7 mouse cellular contexts compared by ENCODE assay signal in genomic region chr12:101816810-101817209, GRCm38 (mm10). TPM values are rescaled to one million over a fixed set of nuclear protein-coding genes. Genes with fewer than 3 reads are reported as not detected.
DNase-seq lines count a peak whose midpoint lies in the region; ATAC-seq and TF ChIP-seq lines count a peak whose summit lies in the region.

No protein-coding gene starts in this region.

- no peak for TF ChIP-seq POLR2A in limb, embryonic 14.5 days (IDR thresholded peaks at IDR 0.05; ENCODE audit: borderline replicate concordance, extremely low read depth, insufficient read depth, insufficient read length)

- 47% methylated on average over 5 of the region's 5 CpGs for WGBS in midbrain, embryonic 10.5 days
- WGBS in midbrain, embryonic 16.5 days = 48% methylated on average over 5 of the region's 5 CpGs
- 52% methylated on average over 5 of the region's 5 CpGs for WGBS in limb, embryonic 14.5 days

- no peak for ATAC-seq in midbrain, embryonic 16.5 days
- no peak for ATAC-seq in limb, embryonic 14.5 days (ENCODE audit: low FRiP score, low read depth)

- peaks cover 46% of the 10 kb centered on the region for H3K27me3 ChIP-seq in midbrain, embryonic 10.5 days (ENCODE audit: low read depth, poor library complexity, severe bottlenecking)
- H3K27me3 ChIP-seq in midbrain, embryonic 16.5 days (ENCODE audit: control insufficient read depth, insufficient read depth, low read depth, low read length) = peaks cover 2% of the 10 kb centered on the region; the same call in 1 of the 2 replicates
- no peaks in the 10 kb centered on the region for H3K27me3 ChIP-seq in limb, embryonic 14.5 days (ENCODE audit: control insufficient read depth, insufficient read depth, low read length)
- H3K27me3 ChIP-seq in splenic B cell, adult 2 months (ENCODE audit: control insufficient read depth, insufficient read depth, low read length, poor library complexity, severe bottlenecking) = no peaks in the 10 kb centered on the region

- no peaks in the 10 kb centered on the region for H3K36me3 ChIP-seq in midbrain, embryonic 10.5 days
- H3K36me3 ChIP-seq in midbrain, embryonic 16.5 days (ENCODE audit: control insufficient read depth, insufficient read depth, low read length) = no peaks in the 10 kb centered on the region
- peaks cover 2% of the 10 kb centered on the region; the same call in 1 of the 2 replicates for H3K36me3 ChIP-seq in limb, embryonic 14.5 days (ENCODE audit: control insufficient read depth, insufficient read depth, low read length)
- H3K36me3 ChIP-seq in splenic B cell, adult 2 months (ENCODE audit: control insufficient read depth, insufficient read depth, low read length, poor library complexity, severe bottlenecking) = no peaks in the 10 kb centered on the region

- H3K4me1 ChIP-seq in midbrain, embryonic 10.5 days = peaks cover 16% of the 10 kb centered on the region
- no peaks in the 10 kb centered on the region for H3K4me1 ChIP-seq in midbrain, embryonic 16.5 days (ENCODE audit: control insufficient read depth, insufficient read depth, low read length)
- peaks cover 26% of the 10 kb centered on the region for H3K4me1 ChIP-seq in limb, embryonic 14.5 days (ENCODE audit: control insufficient read depth, insufficient read depth, low read length)

- H3K4me3 ChIP-seq in midbrain, embryonic 10.5 days = no peak overlapping the region
- no peak overlapping the region for H3K4me3 ChIP-seq in midbrain, embryonic 16.5 days (ENCODE audit: low read depth, low read length)
- H3K4me3 ChIP-seq in limb, embryonic 14.5 days (replicated peaks; ENCODE audit: low read length) = peak overlapping the region; percentile 57

- no peak overlapping the region for H3K9ac ChIP-seq in midbrain, embryonic 16.5 days (ENCODE audit: low read depth, low read length)
- H3K9ac ChIP-seq in limb, embryonic 14.5 days (ENCODE audit: low read depth, low read length, severe bottlenecking) = no peak overlapping the region

- peak; percentile 24 for DNase-seq in midbrain, embryonic 10.5 days (ENCODE audit: low spot score)
- DNase-seq in c-Kit-positive CD71-positive TER-119-positive erythroid progenitor cells, embryonic 14.5 days (ENCODE audit: low spot score) = peak; percentile 7
- peak; percentile 60 for DNase-seq in limb, embryonic 14.5 days (ENCODE audit: low spot score)
- peak; percentile 18 for DNase-seq in splenic B cell, adult 2 months (ENCODE audit: low read depth, low spot score)
- no peak for DNase-seq in spleen, adult 18-20 months
- no peak for DNase-seq in gastrocnemius, adult 8-10 months (ENCODE audit: low spot score in 2 of 2)

- H3K9me3 ChIP-seq in midbrain, embryonic 10.5 days (replicated peaks) = no peaks in the 10 kb centered on the region
- no peaks in the 10 kb centered on the region for H3K9me3 ChIP-seq in midbrain, embryonic 16.5 days (replicated peaks; ENCODE audit: control insufficient read depth, low read length, poor library complexity, severe bottlenecking)
- no peaks in the 10 kb centered on the region for H3K9me3 ChIP-seq in limb, embryonic 14.5 days (ENCODE audit: control insufficient read depth, low read length)

- H3K27ac ChIP-seq in midbrain, embryonic 10.5 days (replicated peaks) = no peak overlapping the region
- no peak overlapping the region for H3K27ac ChIP-seq in midbrain, embryonic 16.5 days (ENCODE audit: low read length)
- H3K27ac ChIP-seq in limb, embryonic 14.5 days (replicated peaks; ENCODE audit: low read depth, low read length) = peak overlapping the region; percentile 40; the same call in 1 of the 2 replicates

- no peak overlapping the region for H3K4me2 ChIP-seq in midbrain, embryonic 16.5 days (ENCODE audit: low read length)
- H3K4me2 ChIP-seq in limb, embryonic 14.5 days (replicated peaks; ENCODE audit: low read depth, low read length, severe bottlenecking) = peak overlapping the region; percentile 73

RNA-seq across cellular contexts. Expression of gene Fbln5, which starts 2.0 kb away (rescaled TPM):
- 11.4 and 13.9 TPM in 2 replicates for polyA plus RNA-seq in midbrain, embryonic 10.5 days (2016; fragmentation: Nextera tagmentation; extraction: Ambion mirVana)
- 10.3 and 11.7 TPM in 2 replicates for polyA plus RNA-seq in midbrain, embryonic 16.5 days (2015; fragmentation: Nextera tagmentation; extraction: Ambion mirVana)
- polyA plus RNA-seq in limb, embryonic 14.5 days (2012; rRNA removed) = 112 and 145 TPM in 2 replicates
- polyA plus RNA-seq in limb, embryonic 14.5 days (2014; fragmentation: Nextera tagmentation; extraction: Ambion mirVana) = 164 and 177 TPM in 2 replicates
- 10 to 100 TPM in 2 of 4 experiments, 1 to 10 TPM in 2; 7.9 to 13.3 (median 10.9) TPM for total RNA-seq in gastrocnemius, adult 8-10 months (2022)

Comparison
In these comparisons a context has a peak if more than half of its experiments do, and no peak if none do; other contexts are left out.
1. DNase-seq: peak in midbrain, embryonic 10.5 days (single experiment), c-Kit-positive CD71-positive TER-119-positive erythroid progenitor cells, embryonic 14.5 days (single experiment), limb, embryonic 14.5 days (single experiment) and splenic B cell, adult 2 months (single experiment); none in spleen, adult 18-20 months (0 of 2) and gastrocnemius, adult 8-10 months (0 of 2).